Mouse (Mus musculus) lung, adult 2 months (tissue): Measurements from ENCODE around the gene Crhbp.

Experiments
- CTCF ChIP-seq: fragments of 200-500 bp; IDR thresholded peaks from 2 replicates; pipeline ENCODE4 v1.5.1; 2011; ENCODE audit warnings: mild to moderate bottlenecking, low read length, control low read depth; ENCODE audit not compliant: insufficient read depth
- POLR2A ChIP-seq: fragments of 200-500 bp; IDR thresholded peaks from 2 replicates; pipeline ENCODE4 v1.6.1; 2011; ENCODE audit warnings: low read depth, mild to moderate bottlenecking, control low read depth, low read length, borderline replicate concordance; ENCODE audit errors: extremely low read depth

DNA sequence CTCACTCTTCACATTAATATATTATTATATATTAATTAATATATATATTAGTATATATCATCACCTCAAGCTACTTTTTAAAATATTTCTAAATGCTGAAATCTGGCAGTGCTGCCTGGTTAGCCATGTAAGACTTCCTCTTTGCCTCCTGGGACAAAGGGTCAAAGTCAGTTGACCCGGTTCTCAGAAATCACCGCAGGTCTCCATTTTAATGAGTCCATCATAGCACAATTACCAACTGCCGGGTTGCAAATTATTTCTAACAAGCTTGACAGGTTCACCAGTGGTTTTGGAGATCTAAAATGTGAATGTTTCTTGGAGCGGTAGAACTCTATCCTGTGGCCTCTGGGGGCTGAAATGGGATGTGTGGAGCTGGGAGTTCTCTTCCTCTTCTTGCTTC lies 1.8 kb downstream of the Crhbp start:
- TF ChIP-seq CTCF (no peak), POLR2A (no peak)
